Mouse (Mus musculus) C2C12 (cell line): ENCODE data around the gene Cuedc2.

Source experiments
- CEBPB ChIP-seq: IDR thresholded peaks from one replicate; pipeline ENCODE4 v1.6.1; 2011; ENCODE audit warnings: low read depth, mild to moderate bottlenecking, control low read depth, moderate library complexity
- CTCF ChIP-seq: IDR thresholded peaks from one replicate; pipeline ENCODE4 v1.5.1; 2011; ENCODE audit not compliant: control insufficient read depth, insufficient read depth, insufficient read length

- TF ChIP-seq CTCF: peak; percentile 99
- no peak for TF ChIP-seq CEBPB
Measured at GRCm38 (mm10) chr19:46329951-46330350, 8.6 kb downstream of the Cuedc2 start.
